Mouse (Mus musculus): Measurements from ENCODE around the gene Ppp2r3c.
"Not testable (repeated sequence)": the region's sequence is repeated elsewhere in the genome, so short reads cannot be mapped to it uniquely, and the experiment has no call there.

Gene Ppp2r3c

GRCm38 (mm10) chr12:55301472-55302300 lies 1.1 kb downstream of the Ppp2r3c start:
- no peaks in the 10 kb centered on the region for H3K27me3 ChIP-seq (ENCODE audit: insufficient read depth, low read length)
- H3K4me1 ChIP-seq (replicated peaks; ENCODE audit: low read depth, low read length): peaks cover 37% of the 10 kb centered on the region

GRCm38 (mm10) chr12:55300820-55301351 lies 1.9 kb downstream of the Ppp2r3c start:
- Histone ChIP-seq H3K4me3 (replicated peaks; ENCODE audit: low read length) (peak overlapping the region; percentile 89), H3K27me3 (ENCODE audit: insufficient read depth, low read length) (no peaks in the 10 kb centered on the region), H3K9me3 (ENCODE audit: low read length) (no peaks in the 10 kb centered on the region), H3K36me3 (ENCODE audit: insufficient read depth, low read length) (peaks cover 49% of the 10 kb centered on the region), H3K4me1 (replicated peaks; ENCODE audit: low read depth, low read length) (peaks cover 37% of the 10 kb centered on the region)
- TF ChIP-seq CTCF (conservative IDR thresholded peaks at IDR 0.05; ENCODE audit: low read length) (no peak), POU5F1 (IDR thresholded peaks at IDR 0.05; ENCODE audit: borderline replicate concordance, low read length) (no peak), NANOG (IDR thresholded peaks at IDR 0.05; ENCODE audit: borderline replicate concordance, low read length) (no peak)

More at GRCm38 (mm10) chr12:55301472-55302300, 1.1 kb downstream of the Ppp2r3c start:
- Histone ChIP-seq H3K4me3 (replicated peaks; ENCODE audit: low read length) (peak overlapping the region; percentile 89), H3K9me3 (ENCODE audit: low read length) (no peaks in the 10 kb centered on the region), H3K36me3 (ENCODE audit: insufficient read depth, low read length) (peaks cover 49% of the 10 kb centered on the region)
- TF ChIP-seq NANOG (IDR thresholded peaks at IDR 0.05; ENCODE audit: borderline replicate concordance, low read length) (no peak), POU5F1 (IDR thresholded peaks at IDR 0.05; ENCODE audit: borderline replicate concordance, low read length) (no peak), CTCF (conservative IDR thresholded peaks at IDR 0.05; ENCODE audit: low read length) (no peak)

GRCm38 (mm10) chr12:55299336-55299735 lies 3.5 kb downstream of the Ppp2r3c start, which contains the start of gene 1110008L16Rik:
1110008L16Rik (plus strand) TSS chr12:55299577.
- TF ChIP-seq POU5F1 (IDR thresholded peaks at IDR 0.05; ENCODE audit: borderline replicate concordance, low read length) (no peak), NANOG (IDR thresholded peaks at IDR 0.05; ENCODE audit: borderline replicate concordance, low read length) (no peak), CTCF (conservative IDR thresholded peaks at IDR 0.05; ENCODE audit: low read length) (no peak)

GRCm38 (mm10) chr12:55298112-55298511 lies 4.7 kb downstream of the Ppp2r3c start:
- H3K4me1 ChIP-seq (replicated peaks; ENCODE audit: low read depth, low read length): peaks cover 22% of the 10 kb centered on the region
- no peaks in the 10 kb centered on the region for H3K9me3 ChIP-seq (ENCODE audit: low read length)
- peaks cover 66% of the 10 kb centered on the region for H3K36me3 ChIP-seq (ENCODE audit: insufficient read depth, low read length)
- no peak for TF ChIP-seq POU5F1 (IDR thresholded peaks at IDR 0.05; ENCODE audit: borderline replicate concordance, low read length)
- no peak overlapping the region for H3K4me3 ChIP-seq (replicated peaks; ENCODE audit: low read length)
- no peaks in the 10 kb centered on the region for H3K27me3 ChIP-seq (ENCODE audit: insufficient read depth, low read length)

More at GRCm38 (mm10) chr12:55299336-55299735, 3.5 kb downstream of the Ppp2r3c start, which contains the start of gene 1110008L16Rik:
- Histone ChIP-seq H3K36me3 (ENCODE audit: insufficient read depth, low read length) (peaks cover 56% of the 10 kb centered on the region), H3K9me3 (ENCODE audit: low read length) (no peaks in the 10 kb centered on the region), H3K27me3 (ENCODE audit: insufficient read depth, low read length) (no peaks in the 10 kb centered on the region), H3K4me1 (replicated peaks; ENCODE audit: low read depth, low read length) (peaks cover 33% of the 10 kb centered on the region), H3K4me3 (replicated peaks; ENCODE audit: low read length) (no peak within 1 kb of the TSS)

- not testable (repeated sequence) for H3K9me3 ChIP-seq (ENCODE audit: low read length); H3K4me3 ChIP-seq (replicated peaks; ENCODE audit: low read length); H3K36me3 ChIP-seq (ENCODE audit: insufficient read depth, low read length); H3K4me1 ChIP-seq (replicated peaks; ENCODE audit: low read depth, low read length); H3K27me3 ChIP-seq (ENCODE audit: insufficient read depth, low read length)
Measured at GRCm38 (mm10) chr12:55277583-55277982, 25.2 kb downstream of the Ppp2r3c start.

- Histone ChIP-seq H3K36me3 (ENCODE audit: insufficient read depth, low read length) (no peaks in the 10 kb centered on the region), H3K4me1 (replicated peaks; ENCODE audit: low read depth, low read length) (no peaks in the 10 kb centered on the region), H3K4me3 (replicated peaks; ENCODE audit: low read length) (no peak overlapping the region), H3K9me3 (ENCODE audit: low read length) (no peaks in the 10 kb centered on the region), H3K27me3 (ENCODE audit: insufficient read depth, low read length) (no peaks in the 10 kb centered on the region)
- TF ChIP-seq CTCF (conservative IDR thresholded peaks at IDR 0.05; ENCODE audit: low read length) (no peak), POU5F1 (IDR thresholded peaks at IDR 0.05; ENCODE audit: borderline replicate concordance, low read length) (no peak), NANOG (IDR thresholded peaks at IDR 0.05; ENCODE audit: borderline replicate concordance, low read length) (no peak)
Measured at GRCm38 (mm10) chr12:55272243-55272642, 30.6 kb downstream of the Ppp2r3c start.

GRCm38 (mm10) chr12:55263385-55263784 lies 39.4 kb downstream of the Ppp2r3c start:
- H3K4me1 ChIP-seq (replicated peaks; ENCODE audit: low read depth, low read length); H3K27me3 ChIP-seq (ENCODE audit: insufficient read depth, low read length); H3K4me3 ChIP-seq (replicated peaks; ENCODE audit: low read length); H3K9me3 ChIP-seq (ENCODE audit: low read length): not testable (repeated sequence)
- H3K36me3 ChIP-seq (ENCODE audit: insufficient read depth, low read length): peaks cover 12% of the 10 kb centered on the region

- H3K27me3 ChIP-seq (ENCODE audit: insufficient read depth, low read length); H3K9me3 ChIP-seq (ENCODE audit: low read length); H3K4me1 ChIP-seq (replicated peaks; ENCODE audit: low read depth, low read length); H3K4me3 ChIP-seq (replicated peaks; ENCODE audit: low read length): not testable (repeated sequence)
- H3K36me3 ChIP-seq (ENCODE audit: insufficient read depth, low read length): peaks cover 24% of the 10 kb centered on the region
Measured at GRCm38 (mm10) chr12:55261950-55262349, 40.8 kb downstream of the Ppp2r3c start.

GRCm38 (mm10) chr12:55242243-55242642 lies 60.6 kb downstream of the Ppp2r3c start:
- H3K9me3 ChIP-seq (ENCODE audit: low read length); H3K27me3 ChIP-seq (ENCODE audit: insufficient read depth, low read length); H3K4me1 ChIP-seq (replicated peaks; ENCODE audit: low read depth, low read length); H3K36me3 ChIP-seq (ENCODE audit: insufficient read depth, low read length); H3K4me3 ChIP-seq (replicated peaks; ENCODE audit: low read length): not testable (repeated sequence)

- not testable (repeated sequence) for H3K36me3 ChIP-seq (ENCODE audit: insufficient read depth, low read length); H3K27me3 ChIP-seq (ENCODE audit: insufficient read depth, low read length); H3K4me1 ChIP-seq (replicated peaks; ENCODE audit: low read depth, low read length); H3K9me3 ChIP-seq (ENCODE audit: low read length)
- H3K4me3 ChIP-seq (replicated peaks; ENCODE audit: low read length): peak overlapping the region; percentile 70
Measured at GRCm38 (mm10) chr12:55230520-55230861, 72.3 kb downstream of the Ppp2r3c start.

- peak within 1 kb of the TSS; percentile 70 for H3K4me3 ChIP-seq (replicated peaks; ENCODE audit: low read length)
- not testable (repeated sequence) for H3K9me3 ChIP-seq (ENCODE audit: low read length); H3K4me1 ChIP-seq (replicated peaks; ENCODE audit: low read depth, low read length); H3K27me3 ChIP-seq (ENCODE audit: insufficient read depth, low read length); H3K36me3 ChIP-seq (ENCODE audit: insufficient read depth, low read length)
Measured at GRCm38 (mm10) chr12:55229626-55230519, 72.9 kb downstream of the Ppp2r3c start, which contains the start of gene Srp54c. Srp54c (plus strand) TSS chr12:55230168.

Measured in E14TG2a.4 (cell line).